Mouse (Mus musculus) C2C12 (cell line): Measurements from ENCODE around the gene Agtrap. TPM values are rescaled to one million over a fixed set of nuclear protein-coding genes. Genes with fewer than 3 reads are reported as not detected.

Experiments used
- H3K27me3 ChIP-seq: one replicate; pipeline ENCODE4 v1.6.1; 2011; ENCODE audit not compliant: control insufficient read depth, insufficient read depth, insufficient read length
- H3K36me3 ChIP-seq: one replicate; pipeline ENCODE4 v1.6.1; 2011; ENCODE audit not compliant: control insufficient read depth, insufficient read depth
- H3K4me3 ChIP-seq: one replicate; pipeline ENCODE4 v1.5.1; 2011; ENCODE audit warnings: mild to moderate bottlenecking, control low read depth; ENCODE audit not compliant: poor library complexity, insufficient read depth, severe bottlenecking
- H3K79me2 ChIP-seq: one replicate; pipeline ENCODE4 v1.6.1; 2011; ENCODE audit not compliant: control insufficient read depth, insufficient read depth
- H3K79me3 ChIP-seq: one replicate; pipeline ENCODE4 v1.6.1; 2011; ENCODE audit warnings: low read depth, control low read depth
- H3ac ChIP-seq: one replicate; pipeline ENCODE3; 2011; ENCODE audit warnings: low read depth; ENCODE audit not compliant: control insufficient read depth, insufficient read length
- CEBPB ChIP-seq: IDR thresholded peaks from one replicate; pipeline ENCODE4 v1.6.1; 2011; ENCODE audit warnings: low read depth, mild to moderate bottlenecking, control low read depth, moderate library complexity
- CTCF ChIP-seq: IDR thresholded peaks from one replicate; pipeline ENCODE4 v1.5.1; 2011; ENCODE audit not compliant: control insufficient read depth, insufficient read depth, insufficient read length
- FOSL1 ChIP-seq: IDR thresholded peaks from one replicate; pipeline ENCODE4 v1.8.0; 2011; ENCODE audit warnings: mild to moderate bottlenecking, low read length; ENCODE audit not compliant: poor library complexity, insufficient read depth, severe bottlenecking
- MAX ChIP-seq: IDR thresholded peaks from one replicate; pipeline ENCODE4 v1.6.1; 2011; ENCODE audit warnings: mild to moderate bottlenecking, control low read depth
- MYOD1 ChIP-seq: IDR thresholded peaks from one replicate; pipeline ENCODE4 v1.6.1; 2011; ENCODE audit warnings: low read depth; ENCODE audit not compliant: control insufficient read depth, insufficient read length
- MYOG ChIP-seq: IDR thresholded peaks from one replicate; pipeline ENCODE4 v1.6.1; 2011; ENCODE audit not compliant: control insufficient read depth, insufficient read length; ENCODE audit errors: extremely low read depth
- USF1 ChIP-seq: IDR thresholded peaks from one replicate; pipeline ENCODE4 v1.6.1; 2011; ENCODE audit warnings: low read depth, mild to moderate bottlenecking, control low read depth, moderate library complexity
- polyA plus RNA-seq: library from polyadenylated mRNA; unstranded; fragments of >200 nt; fragmentation: generic; extraction: Trizol; gene quantifications from one replicate; pipeline ENCODE4 v1.2.1, GENCODE M21; 2012; ENCODE audit warnings: missing spikeins

Gene Agtrap
- polyA plus RNA-seq, 1 experiment: 8.2 TPM

DNA sequence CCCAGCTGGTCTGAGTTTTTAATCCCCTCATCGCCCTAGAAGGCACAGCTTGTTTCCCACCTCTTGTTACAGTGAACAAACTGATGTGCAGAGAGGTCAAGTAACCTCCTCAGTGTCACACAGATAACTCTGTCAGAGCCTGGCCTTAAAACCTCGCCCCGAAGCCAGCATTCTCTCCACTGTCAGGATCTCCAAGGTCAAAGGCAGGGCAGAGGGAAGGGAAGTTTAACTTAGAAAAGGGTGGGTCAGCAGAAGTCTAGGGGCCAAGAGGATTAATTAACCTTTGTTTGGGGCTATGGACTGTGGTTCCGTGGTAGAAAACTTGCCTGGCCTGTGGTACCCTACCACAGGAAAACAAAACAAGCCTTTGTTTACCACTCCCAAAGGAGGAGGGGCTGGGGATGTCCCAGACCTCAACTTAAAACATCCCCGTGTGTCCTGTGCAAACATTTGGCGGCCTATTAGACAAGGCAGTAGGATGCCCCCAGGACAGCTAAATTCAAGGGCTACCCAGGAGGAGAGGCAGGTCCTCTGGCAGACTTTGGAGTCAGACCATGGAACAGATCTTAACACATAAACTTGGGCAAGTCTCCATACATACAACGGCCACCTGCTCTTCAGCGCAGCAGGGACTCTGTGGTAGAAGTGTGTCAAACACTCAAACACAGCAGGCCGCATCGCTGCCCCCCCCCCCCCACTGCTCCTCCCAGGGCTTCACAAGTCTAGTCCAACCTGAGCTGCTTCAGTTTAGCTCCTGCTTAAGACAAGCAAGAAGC, 2.5 kb downstream of the Agtrap start:
- Histone ChIP-seq H3ac (no peak overlapping the region), H3K79me2 (peaks cover 5% of the 10 kb centered on the region), H3K4me3 (no peak overlapping the region), H3K36me3 (no peaks in the 10 kb centered on the region), H3K27me3 (no peaks in the 10 kb centered on the region), H3K79me3 (no peaks in the 10 kb centered on the region)
- TF ChIP-seq CEBPB (no peak), FOSL1 (no peak), USF1 (no peak), MYOD1 (no peak), MAX (no peak), CTCF (no peak), MYOG (no peak)

DNA sequence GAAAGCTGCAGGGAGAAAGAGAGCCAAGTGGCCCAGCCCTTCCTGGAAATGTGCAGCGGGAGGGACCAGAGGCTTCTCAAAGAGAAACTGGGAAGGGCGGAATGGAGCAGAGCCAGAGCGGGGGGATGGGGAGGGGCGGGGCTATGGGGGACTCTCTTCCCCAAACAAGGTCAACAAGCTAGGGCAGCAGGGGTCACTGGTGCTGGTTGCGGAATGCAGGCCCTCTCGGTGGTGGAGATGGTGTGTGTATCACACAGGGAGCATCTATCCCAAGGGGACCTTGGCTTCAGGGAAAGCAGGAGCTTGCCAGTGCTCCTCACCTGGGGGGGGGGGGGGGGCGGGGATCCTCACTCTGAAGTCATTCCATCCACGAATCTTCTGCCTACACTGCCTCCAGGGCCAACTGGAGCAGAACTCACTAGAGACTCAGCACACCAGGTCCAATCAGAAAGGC, 3.5 kb downstream of the Agtrap start:
- TF ChIP-seq CTCF (no peak), FOSL1 (no peak), MAX (no peak), MYOD1 (no peak), MYOG (no peak), CEBPB (no peak), USF1 (no peak)
- H3K27me3 ChIP-seq: no peaks in the 10 kb centered on the region
- H3ac ChIP-seq: no peak overlapping the region
- no peaks in the 10 kb centered on the region for H3K79me3 ChIP-seq
- H3K79me2 ChIP-seq: peaks cover 5% of the 10 kb centered on the region
- H3K4me3 ChIP-seq: no peak overlapping the region
- no peaks in the 10 kb centered on the region for H3K36me3 ChIP-seq

DNA sequence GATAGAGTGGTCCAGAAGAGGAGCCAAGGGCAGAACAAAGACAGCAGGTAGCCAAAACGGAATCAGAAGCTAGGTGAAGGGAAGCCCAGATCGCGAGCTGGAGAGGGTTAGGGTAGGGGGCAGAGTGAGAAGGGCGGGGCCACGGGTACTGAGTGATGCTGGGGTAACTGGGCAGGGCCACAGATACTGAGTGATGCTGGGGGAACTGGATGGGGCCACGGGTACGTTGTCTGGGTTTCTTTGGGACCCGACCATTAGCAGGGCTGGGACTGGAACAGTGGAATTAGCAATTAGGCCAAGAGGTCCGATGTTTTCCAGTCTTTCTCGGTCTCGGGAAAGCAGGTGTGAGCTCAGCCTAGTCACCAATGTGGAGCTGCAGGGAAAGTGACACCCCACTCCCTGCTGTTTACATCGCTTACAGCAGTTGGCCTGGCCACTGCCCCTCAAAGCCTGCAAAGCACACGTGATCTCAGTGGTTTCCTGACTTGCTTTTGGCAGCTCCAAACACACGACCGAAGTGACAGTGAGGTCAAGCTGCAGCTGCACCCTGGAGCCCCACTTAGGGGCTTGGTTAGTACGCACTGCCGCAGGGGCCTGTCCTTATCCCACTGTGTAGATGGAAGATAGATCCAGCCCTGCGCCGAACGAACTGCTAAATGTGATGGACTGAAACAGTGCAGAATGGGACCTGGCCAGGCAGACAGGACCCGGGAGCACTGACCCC, 4.5 kb downstream of the Agtrap start:
- TF ChIP-seq FOSL1: no peak
- TF ChIP-seq MYOD1: no peak
- TF ChIP-seq CEBPB: no peak
- no peak for TF ChIP-seq MYOG
- no peak for TF ChIP-seq USF1
- TF ChIP-seq MAX: no peak
- no peak for TF ChIP-seq CTCF
- no peak overlapping the region for H3K4me3 ChIP-seq
- no peak overlapping the region for H3ac ChIP-seq
- no peaks in the 10 kb centered on the region for H3K79me3 ChIP-seq
- H3K36me3 ChIP-seq: no peaks in the 10 kb centered on the region
- H3K79me2 ChIP-seq: peaks cover 5% of the 10 kb centered on the region
- H3K27me3 ChIP-seq: no peaks in the 10 kb centered on the region

- Histone ChIP-seq H3K79me2 (peaks cover 5% of the 10 kb centered on the region), H3K36me3 (no peaks in the 10 kb centered on the region), H3K79me3 (no peaks in the 10 kb centered on the region), H3K27me3 (no peaks in the 10 kb centered on the region), H3ac (no peak overlapping the region), H3K4me3 (no peak overlapping the region)
- TF ChIP-seq MAX: no peak
- TF ChIP-seq MYOG: no peak
- TF ChIP-seq FOSL1: no peak
- peak; percentile 77 for TF ChIP-seq USF1
- no peak for TF ChIP-seq MYOD1
- peak; percentile 5 for TF ChIP-seq CTCF
- no peak for TF ChIP-seq CEBPB
Observed at GRCm38 (mm10) chr4:148082257-148083044, 5.4 kb downstream of the Agtrap start.

DNA sequence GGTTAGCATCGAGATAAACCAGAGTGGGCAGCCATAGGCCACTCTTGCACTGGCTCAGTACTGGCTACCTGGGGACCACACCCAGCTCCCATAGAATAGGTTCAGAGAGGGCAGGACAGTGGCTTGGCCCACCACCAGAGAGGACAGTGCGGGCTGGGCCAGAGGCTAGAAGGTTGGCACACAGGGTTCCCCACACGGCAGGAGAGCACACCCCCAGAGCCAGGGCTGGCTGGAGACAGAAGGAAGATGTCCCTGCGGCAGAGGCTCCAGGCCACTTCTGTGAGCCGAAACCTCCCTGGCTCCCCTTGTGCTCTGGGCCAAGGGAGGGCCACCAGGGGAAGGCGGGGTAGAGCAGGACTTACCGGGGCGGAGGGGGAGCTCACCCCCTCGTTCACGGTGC, 6.6 kb downstream of the Agtrap start:
- Histone ChIP-seq H3K36me3 (no peaks in the 10 kb centered on the region), H3K79me3 (no peaks in the 10 kb centered on the region), H3ac (no peak overlapping the region), H3K27me3 (no peaks in the 10 kb centered on the region), H3K4me3 (no peak overlapping the region), H3K79me2 (no peaks in the 10 kb centered on the region)
- TF ChIP-seq CTCF: no peak
- TF ChIP-seq MYOG: no peak
- TF ChIP-seq MYOD1: no peak
